Mouse (Mus musculus) right cerebral cortex, postnatal 14 days (tissue): Measurements from ENCODE around the gene Dgke.
"Not testable (repeated sequence)": the region's sequence is repeated elsewhere in the genome, so short reads cannot be mapped to it uniquely, and the experiment has no call there.

Experiments used
- DNase-seq: peaks from one replicate; pipeline ENCODE4 v3.0.0; 2022

Gene Dgke

DNA sequence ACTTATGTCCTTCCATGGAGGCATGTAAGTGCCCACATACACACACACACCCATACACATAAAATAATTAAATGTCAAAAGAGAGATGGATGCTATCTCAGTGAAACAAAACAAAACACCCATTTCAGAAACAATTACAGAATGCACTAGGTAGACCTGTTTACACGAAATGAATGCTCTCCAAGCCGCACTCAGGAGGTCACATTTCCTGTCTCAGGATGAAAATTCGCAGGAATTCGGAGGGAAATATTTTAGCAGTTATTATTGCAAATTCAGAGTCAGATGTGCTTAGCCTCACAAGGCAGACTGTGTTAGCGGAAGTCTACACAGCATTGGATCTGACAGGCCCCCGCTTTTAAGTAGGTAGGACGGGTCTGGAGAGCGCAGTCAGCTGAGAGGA, 6.9 kb upstream of the Dgke start, which contains the start of gene Gm525:
TSS of gene Gm525 (plus strand) at position 301 of the 400 bp plus-strand sequence.
- no peak for DNase-seq

DNA sequence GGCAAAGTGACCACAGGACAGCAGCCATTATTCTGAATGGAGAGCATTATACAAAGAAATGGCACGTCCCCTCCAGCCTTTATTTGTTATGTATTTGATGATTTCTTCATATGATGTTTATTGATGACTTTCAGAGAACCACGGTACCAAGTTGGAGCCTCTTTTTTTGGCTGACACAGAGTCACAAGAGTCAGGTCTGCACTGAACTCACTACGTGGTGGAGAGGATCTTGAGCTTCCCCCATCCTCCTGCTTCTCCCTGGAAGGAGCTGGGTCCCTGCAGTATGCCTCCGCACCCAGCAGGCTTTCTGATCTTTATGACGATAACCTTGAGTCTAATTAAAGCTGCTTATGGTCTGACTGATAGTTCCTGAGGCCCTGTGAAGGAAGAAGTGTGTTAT, 4.9 kb upstream of the Dgke start:
- DNase-seq = no peak

DNA sequence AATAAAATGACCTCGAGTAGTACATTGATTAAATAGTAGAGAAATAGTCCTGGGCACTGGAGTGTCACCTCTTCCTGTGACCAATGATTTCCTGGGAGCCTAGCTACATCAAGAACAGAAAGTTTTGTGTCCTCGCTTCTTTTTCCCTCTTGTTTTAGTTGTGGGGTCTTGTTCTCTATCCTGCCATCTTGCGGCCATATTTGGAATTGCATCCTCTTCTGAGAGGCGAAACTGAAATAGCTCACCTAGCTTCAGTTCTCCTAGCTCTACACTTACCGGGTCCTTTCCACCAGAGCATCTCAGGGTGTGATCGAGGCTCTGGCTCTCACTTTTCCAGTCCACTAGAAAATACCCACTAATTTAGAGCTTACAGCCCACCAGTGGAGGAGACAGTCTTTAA, 2.7 kb upstream of the Dgke start:
- peak; percentile 58 for DNase-seq

DNA sequence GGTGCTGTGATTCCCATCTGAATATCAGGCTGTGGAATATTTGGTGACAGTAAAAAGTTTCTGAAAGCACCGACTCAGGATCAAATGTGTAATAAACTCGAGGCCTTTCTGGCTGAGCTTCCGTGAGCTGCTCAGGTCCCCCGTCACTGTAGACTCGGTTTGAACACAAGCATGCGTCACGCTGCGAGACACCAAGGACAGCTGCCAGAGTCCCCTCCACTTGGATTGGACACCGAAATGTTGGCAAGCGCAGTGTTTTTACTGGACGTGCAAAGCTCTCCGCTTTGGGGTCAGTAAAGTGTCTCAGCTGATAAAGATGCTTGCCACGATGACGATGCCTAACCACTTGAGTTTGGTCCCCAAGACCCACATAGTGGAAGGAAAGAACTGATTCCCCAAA, 2.0 kb upstream of the Dgke start:
- no peak for DNase-seq

DNA sequence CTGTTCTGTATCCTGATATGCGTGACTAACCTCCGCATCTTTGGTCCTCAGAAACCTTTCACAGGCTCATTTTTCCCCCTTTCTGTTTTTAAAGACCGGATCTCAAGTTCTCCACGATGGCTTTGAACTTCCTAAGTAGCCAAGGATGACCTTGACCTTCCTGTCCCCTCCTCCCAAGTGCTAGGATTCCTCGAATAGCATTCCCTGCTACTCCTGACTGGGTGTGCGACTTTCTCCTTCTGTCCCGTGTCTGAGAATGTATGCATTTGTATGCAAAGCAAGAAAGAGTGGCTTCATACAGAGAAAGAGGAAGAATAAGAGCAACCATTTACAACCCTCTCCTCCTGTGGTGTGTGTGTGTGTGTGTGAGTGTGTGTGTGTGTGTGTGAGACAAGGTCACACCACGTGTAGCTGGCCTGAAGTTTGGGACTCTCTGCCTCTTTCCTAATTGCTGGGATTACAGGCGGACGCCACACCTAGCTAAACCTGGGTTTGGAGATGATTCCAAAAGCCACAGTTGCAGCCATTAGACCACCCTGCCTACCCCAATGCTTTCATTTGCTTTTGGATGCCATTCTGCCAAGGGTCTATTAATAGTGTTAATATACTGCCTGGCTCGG, 1.3 kb upstream of the Dgke start:
- DNase-seq = no peak

DNA sequence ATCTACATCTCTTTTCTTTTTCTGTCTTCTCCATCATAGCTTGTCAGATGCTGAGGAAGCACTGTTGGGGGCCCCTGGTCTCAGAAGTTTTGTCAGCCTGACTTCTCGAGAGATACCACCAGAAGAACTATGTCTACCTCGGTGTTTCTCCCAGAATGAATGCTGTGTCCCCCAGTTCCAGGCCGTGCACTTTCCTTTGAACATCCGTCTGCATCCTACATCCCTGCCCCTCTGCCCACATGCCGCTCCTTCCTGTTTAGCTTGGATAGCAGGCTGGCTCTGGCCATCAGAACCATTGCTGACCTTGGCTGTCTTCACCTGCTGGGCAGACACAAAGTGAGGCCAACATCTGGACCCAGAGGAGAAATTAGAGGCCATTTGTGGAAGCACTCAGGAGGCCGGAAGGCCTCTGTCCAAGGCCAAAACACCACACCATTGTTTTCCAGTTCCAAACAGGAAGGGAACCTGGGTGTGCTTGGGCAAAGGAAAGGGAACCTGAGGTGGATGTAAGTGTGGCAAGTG, 712 bp upstream of the Dgke start:
- DNase-seq = no peak

DNA sequence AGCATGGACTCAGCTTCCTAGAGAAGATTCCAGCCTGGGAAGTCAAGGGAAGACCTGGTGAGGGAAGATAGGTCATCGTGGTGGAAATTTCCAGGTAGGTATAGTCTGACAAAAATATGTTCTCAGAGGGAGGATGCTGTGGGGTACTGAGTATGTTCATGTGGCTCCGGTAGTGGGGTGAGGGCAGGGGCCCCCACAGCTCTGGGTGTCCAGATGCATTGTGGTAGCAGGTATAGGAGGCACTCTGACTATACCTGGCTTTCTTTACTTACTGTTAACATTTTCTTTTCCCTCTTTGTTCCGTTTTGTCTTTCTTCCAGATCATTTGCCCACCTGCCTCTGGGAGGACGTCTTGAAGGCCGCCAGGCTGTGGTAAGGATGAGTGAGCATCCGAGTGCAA, 524 bp downstream of the Dgke start:
- no peak for DNase-seq

DNA sequence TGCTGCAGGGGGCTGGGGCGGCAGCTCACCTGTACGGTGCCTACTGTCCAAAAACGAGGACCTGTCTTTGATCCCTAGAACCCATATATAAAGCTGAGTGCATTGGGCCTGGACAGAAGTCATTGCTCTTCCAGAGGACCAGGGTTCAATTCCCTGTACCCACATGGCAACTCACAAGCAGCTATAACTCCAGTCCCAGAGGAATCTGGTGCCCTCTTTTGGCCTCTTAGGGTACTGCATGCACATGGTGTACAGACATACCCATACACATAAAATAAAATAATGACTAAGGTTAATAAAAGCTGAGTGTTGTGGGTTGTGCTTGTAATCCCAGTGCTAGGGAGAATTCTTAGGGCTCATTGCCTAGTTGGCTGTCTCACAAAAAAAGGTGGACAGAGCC, 1.4 kb downstream of the Dgke start:
- DNase-seq = no peak

DNA sequence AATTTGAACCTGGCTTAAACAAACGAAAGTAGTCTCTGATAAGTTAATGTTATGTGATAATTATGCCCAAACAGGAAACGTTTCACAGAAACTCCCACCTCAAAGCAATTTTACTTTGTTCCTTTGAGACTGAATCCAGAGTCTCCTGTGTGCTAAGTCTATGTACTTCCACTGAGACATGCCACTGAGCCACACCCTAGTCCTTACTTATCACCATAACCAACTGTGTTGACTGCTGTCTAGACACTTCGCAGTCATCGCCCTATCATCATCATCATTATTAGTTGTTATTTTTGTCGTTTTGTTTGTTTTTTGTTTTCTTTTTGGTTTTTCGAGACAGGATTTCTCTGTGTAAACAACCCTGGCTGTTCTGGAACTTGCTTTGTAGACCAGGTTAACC, 2.3 kb downstream of the Dgke start:
- DNase-seq = no peak

DNA sequence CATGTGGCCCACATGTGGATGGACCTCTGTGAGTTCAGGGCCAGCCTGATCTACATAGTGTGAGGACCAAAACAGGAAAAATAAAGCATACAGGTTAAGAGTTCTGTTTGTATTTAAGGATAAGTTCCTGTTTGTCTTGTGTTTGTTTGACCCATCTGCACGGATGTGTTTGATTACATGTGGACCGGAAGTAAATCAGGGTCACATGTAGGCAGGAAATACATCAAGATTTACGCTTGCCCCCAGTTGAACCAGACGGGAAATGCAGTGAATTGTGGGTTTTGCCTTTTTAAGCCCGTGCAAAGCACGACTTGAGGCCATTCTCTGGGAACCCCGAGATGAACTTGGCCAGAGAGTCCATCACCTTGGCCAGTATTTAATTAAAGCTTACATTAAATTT, 5.3 kb downstream of the Dgke start:
- no peak for DNase-seq

DNA sequence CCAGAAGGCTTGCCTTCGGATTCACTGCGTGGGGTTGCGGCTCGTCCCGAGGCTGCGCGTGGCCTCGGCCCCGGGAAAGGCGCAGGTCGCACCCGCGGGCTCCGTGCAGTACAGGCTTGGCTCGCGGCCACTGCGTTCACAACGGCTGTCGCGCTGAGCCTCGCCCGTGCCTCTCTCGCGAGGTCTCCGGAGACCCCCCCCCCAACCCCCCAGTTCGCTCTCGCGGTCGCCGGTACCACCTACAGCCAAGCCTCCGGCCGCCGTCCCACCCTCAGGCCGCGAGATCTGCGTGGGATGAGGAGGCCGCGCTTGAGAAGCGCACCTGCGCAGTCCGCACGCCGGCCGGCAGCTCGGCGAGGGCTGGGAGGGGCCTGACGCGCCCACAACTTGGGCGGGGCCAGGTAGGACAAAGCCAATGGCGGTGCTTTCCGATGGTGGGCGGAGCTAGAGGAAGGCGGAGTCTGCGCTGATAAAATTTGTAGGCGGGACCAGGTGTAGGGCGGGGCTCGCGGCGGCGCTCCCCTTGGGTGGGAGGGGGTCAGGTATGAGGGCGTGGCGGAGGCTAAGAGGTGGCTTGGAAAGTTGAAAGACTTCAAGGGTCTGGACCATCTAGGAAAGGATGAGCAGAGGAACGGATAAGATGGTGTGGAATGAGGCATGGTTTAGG, 6.1 kb downstream of the Dgke start:
- DNase-seq = peak; percentile 90

DNA sequence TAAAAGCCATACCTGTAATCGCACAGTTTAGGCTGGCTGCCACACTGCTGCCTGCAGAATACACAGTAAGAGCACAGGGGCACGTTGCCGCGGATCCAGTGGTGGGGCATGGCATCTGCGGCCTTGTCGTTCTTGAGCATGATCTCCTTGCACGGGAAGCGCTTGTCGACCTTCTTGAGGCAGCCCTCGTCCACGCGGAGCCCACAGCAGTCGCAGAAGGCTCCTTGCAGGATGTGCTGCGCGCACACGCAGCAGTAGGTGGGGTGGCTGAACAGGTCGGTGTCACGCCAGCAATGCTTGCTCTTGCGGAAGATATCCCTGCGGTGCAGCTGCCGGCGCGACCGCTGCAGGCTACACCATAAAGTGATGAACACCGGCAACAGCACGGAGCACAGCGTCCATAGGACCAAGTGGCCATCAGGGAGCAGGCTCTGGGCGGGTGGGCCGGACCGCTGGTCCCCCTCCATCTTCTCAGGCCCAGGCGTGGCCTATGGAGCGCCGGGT, 6.7 kb downstream of the Dgke start:
- peak; percentile 35 for DNase-seq

DNA sequence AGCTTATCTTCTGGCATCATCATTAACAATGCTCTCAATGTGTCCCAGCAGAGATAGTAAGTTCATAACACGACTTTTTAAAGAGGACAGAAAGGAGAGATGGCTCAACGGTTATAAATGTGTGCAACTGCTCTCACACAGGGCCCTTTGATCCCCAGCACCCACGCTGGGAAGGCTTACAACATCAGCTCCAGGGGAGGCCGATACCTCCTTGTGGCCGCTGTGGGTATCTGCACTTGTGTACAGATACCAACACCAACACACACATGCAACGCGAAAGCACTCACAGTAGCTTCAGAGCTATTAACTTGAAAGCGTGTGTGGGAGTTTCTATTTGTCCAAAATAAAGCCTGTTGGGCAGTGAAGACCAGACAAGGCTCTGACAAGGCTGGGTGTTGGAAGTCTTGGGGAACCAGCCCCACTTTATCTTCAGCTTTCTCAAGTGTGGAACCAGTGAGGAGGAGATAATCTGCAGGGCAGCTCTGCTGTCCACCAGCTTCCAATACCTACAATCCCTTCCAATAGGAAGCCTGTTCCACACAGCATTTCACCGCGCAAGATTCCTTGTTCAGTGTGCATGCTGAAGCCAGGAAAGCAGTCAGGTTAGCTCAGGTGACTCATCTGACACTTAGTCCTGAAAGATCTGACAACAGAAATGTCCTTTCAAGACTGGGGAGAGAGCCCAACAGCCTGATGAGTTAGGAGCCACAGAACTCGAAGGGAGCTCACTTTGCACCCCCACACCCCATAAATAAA, 8.0 kb downstream of the Dgke start:
- DNase-seq = no peak

DNA sequence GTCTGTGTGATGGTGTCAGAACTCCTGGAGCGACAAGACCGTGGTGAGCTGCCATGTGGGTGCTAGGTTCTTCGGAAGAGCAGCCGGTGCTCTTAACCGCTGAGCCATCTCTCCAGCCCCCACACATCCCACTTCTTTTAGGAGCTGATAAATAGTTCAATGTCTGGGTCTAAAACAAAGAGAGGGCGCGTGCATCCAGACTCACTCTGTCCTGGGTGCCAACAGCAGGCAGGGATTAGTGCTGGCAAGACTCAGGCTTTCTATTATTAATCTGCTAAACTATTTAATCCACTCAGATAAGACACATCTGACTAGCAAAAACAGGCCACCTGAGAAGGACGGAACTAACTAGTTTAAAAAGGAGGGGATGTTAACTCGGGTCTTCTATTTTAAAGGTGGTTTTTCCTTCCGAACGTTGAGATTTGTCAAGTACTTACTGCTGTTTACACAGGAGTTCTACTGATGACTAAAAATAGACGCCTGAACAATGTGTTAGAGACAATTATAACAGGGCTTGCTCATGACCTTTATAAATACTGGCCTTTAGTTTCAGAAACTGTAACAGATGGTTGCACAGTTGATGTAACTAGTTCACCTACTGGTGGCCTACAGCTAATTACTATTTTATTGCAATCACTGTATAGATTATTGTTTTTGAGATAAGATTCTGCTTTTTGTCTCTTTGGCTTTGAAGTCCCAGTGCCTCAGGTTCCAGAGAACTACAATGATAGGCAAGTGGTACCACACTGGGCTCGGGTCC, 10.5 kb downstream of the Dgke start:
- DNase-seq = no peak

DNA sequence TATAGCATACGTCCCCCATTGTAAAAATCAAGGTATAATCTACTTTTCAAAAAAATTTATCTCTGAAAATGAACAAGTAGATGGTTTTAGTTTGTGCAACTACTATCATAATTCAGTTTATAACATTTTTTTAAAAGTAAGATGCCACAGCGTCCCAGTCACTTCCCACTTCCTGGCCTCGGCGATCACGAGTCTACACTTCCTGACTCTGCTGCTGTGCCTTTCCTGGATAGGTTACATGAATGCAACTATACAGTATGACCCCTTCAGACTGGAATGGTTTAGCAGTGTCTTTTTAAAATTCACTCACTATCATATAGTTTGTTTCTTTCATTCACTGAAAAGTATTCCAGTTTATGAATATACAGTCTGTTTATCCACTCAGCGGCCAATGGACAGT, 14.9 kb downstream of the Dgke start:
- DNase-seq = no peak

DNA sequence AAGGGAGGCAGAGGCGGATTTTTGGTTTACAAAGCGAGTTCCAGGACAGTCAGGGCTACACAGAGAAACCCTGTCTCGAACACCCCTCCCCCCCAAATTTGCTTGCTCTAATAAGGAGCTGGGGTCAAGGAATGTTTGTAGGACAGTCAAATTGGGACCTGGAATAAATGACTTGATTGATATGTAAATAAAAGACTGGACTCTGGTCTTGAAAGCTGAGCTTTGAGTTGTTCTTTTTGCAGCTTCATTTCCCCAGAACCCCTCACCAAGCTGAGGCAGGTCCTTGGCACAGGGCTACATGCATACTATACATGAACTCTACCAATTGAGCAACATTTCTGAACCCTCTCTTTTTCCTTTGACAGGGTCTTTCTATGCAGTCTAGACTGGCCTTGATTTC, 20.6 kb downstream of the Dgke start:
- DNase-seq = no peak

DNA sequence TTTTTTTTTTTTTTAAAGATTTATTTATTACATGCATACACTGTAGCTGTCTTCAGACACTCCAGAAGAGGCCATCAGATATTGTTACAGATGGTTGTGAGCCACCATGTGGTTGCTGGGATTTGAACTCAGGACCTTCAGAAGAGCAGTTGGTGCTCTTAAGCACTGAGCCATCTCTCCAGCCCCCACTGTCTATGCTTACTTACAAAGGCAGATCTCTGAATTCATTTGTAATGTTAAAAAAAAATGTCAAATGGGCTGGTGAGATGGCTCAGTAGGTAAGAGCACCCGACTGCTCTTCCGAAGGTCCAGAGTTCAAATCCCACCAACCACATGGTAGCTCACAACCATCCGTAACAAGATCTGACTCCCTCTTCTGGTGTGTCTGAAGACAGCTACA, 21.1 kb downstream of the Dgke start:
- not testable (repeated sequence) for DNase-seq

DNA sequence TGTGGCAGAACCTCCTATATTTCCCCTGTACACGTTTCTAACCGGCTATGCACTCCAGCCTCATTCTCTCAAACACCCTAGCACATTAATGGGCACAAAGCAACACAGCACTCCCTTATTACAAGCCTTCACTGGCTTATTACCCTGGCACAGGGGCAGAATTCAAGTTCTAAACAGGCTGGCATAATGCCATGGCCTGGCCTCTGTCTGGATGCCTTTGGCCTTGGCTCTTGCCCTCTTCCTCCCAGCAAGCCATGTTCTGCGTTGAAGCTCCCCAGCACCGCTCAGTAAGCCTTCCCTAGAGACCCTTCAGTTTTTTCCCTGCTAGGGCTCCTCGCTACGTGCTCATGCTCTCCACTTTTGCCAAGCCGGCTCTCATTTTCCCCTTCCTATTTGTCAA, 23.6 kb downstream of the Dgke start:
- no peak for DNase-seq

DNA sequence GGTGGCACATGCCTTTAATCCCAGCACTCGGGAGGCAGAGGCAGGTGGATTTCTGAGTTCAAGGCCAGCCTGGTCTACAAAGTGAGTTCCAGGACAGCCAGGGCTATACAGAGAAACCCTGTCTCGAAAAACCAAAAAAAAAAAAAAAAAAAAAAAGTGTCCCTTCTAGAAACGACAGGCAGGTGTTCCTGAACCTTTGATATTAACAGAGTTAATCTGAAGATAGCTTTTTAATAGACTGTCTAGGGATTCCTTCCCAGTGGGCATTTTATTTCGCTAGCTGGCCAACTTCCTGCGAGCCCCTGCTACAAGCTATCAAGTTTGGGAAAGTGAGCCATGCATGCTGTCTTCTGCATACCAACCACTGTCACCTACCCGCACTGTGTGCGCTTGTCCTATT, 25.6 kb downstream of the Dgke start:
- DNase-seq = not testable (repeated sequence)

DNA sequence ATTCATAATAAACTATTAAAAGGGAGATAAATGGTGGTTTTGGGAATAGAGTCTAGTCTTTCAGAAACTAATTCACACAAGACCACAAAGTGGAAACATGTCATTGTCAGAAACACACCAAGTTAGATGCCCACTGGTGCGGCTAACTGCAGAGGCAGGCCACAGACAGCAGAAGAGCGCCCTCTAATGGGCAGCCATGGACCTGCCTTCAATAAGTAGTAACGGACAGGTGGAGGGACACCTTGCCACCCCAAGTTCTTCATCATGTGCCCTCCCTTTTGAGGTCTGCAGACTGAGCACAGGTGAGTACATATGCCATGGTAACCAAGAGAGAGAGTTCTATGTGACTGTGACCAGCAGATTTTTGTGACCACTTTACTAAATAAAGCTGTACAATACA, 27.3 kb downstream of the Dgke start:
- DNase-seq = peak; percentile 50

DNA sequence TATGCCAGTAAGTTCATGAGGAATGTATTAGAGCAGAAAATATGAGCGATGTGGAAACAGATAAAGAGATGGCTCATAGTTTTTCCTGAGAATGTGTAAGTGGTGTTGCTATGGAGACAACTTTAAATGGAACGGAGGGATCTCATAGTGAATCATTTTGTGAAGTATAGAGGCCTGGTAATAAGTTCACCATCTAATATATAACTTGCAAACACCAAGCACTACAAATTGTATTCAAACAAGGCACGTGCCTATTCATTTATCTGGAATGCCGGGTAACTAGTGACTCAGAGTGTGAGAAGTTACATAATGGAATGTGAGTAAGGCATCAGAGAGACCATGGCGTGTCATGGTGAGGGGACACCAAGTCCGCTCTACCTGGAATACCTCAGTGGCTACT, 28.2 kb downstream of the Dgke start:
- no peak for DNase-seq

DNA sequence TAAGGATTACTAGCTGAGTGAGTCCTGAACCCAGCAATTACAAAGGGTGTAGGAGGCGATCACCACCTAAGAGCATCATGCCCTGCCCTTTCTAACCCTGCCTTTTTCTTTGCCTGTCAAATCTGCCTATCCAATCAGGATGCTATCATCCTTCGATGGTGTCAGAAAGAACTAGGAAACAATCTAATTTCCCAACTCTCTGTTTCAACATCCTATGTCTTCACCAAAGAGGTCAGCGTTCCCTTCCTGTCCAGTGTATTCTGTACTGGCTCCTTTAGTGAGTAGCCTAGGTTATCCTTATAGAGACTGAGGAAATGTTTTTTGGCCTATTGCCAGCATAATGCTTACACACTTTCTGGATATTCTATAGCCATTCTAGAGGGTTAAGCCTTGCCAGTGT, 31.1 kb downstream of the Dgke start:
- DNase-seq = no peak

DNA sequence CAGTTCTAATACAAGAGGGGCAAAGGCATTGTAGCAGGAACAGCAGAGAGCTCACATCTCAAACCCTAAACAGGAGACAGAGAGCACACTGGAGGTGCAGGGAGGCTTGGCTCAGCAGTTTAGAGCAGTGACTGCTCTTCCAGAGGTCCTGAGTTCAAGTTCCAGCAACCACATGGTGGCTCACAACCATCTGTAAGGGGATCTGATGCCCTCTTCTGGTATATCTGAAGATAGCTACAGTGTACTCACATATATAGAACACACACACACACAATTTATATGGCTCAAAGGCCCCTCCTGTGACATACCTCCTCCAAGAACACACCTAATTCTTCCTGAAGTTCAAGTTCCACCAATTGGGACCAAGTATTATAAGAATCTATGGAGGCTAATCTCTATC, 32.1 kb downstream of the Dgke start:
- no peak for DNase-seq
